Mouse (Mus musculus): ENCODE data around the gene Cpeb3. TPM values are rescaled to one million over a fixed set of nuclear protein-coding genes. Genes with fewer than 3 reads are reported as not detected.

The Cpeb3 gene
- polyA plus RNA-seq, 1 experiment from 2014 or later, result 7.7 TPM

- no peak overlapping the region for H3K4me3 ChIP-seq
- H3K4me1 ChIP-seq, result peaks cover 5% of the 10 kb centered on the region
- H3K4me2 ChIP-seq (replicated peaks), result no peak overlapping the region
- H3K27ac ChIP-seq, result no peak overlapping the region
- ATAC-seq (ENCODE audit: low FRiP score, low read depth), result no peak
- H3K27me3 ChIP-seq (replicated peaks), result no peaks in the 10 kb centered on the region
- no peaks in the 10 kb centered on the region for H3K9me3 ChIP-seq
- H3K9ac ChIP-seq, result no peak overlapping the region
- WGBS, result 90% methylated on average over 1 of the region's 1 CpGs
- H3K36me3 ChIP-seq, result no peaks in the 10 kb centered on the region
These were observed 5.0 kb downstream of the Cpeb3 start for GRCm38 (mm10) chr19:37203371-37203770.

- no peak overlapping the region for H3K4me2 ChIP-seq (replicated peaks)
- ATAC-seq (ENCODE audit: low FRiP score, low read depth), result no peak
- H3K36me3 ChIP-seq, result no peaks in the 10 kb centered on the region
- no peaks in the 10 kb centered on the region for H3K4me1 ChIP-seq
- WGBS, result 83% methylated on average over 2 of the region's 2 CpGs
- no peak overlapping the region for H3K9ac ChIP-seq
- H3K27ac ChIP-seq, result no peak overlapping the region
- no peak overlapping the region for H3K4me3 ChIP-seq
- no peaks in the 10 kb centered on the region for H3K27me3 ChIP-seq (replicated peaks)
- no peaks in the 10 kb centered on the region for H3K9me3 ChIP-seq
These were observed 8.5 kb downstream of the Cpeb3 start for GRCm38 (mm10) chr19:37199889-37200288.

DNA sequence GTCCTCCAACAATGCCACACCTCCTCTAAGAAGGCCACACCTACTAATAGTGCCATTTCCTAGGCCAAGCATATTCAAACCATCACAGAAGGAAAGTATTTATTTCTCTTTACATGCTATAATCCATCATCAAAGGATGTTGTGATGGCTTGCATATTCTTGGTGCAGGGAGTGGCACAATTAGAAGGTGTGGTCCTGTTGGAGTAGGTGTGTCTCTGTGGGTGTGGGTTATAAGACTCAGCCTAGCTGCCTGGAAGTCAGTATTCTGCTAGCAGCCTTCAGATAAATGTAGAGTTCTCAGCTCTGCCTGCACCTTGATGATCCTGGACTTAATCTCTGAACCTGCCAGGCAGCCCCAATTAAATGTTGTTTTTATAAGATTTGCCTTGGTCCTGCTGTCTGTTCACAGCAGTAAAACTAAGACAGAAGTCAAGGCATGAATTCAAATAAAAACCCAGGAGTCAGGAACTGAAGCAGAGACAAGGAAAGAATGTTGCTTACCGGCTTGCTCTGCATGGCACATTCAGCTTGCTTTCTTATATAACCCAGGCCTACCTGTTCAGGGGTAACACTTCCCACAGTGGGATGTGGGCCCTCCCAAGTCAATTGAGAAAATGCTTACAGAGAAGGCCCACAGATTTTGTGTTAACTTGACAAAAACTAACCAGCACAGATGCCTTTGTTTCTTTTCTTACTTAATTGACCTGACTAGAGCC is 10.1 kb downstream of the Cpeb3 start:
- Histone ChIP-seq H3K36me3 (no peaks in the 10 kb centered on the region), H3K9me3 (no peaks in the 10 kb centered on the region), H3K27ac (no peak overlapping the region), H3K4me1 (no peaks in the 10 kb centered on the region), H3K27me3 (replicated peaks) (no peaks in the 10 kb centered on the region), H3K4me2 (replicated peaks) (no peak overlapping the region), H3K4me3 (no peak overlapping the region), H3K9ac (no peak overlapping the region)
- ATAC-seq (ENCODE audit: low FRiP score, low read depth), result no peak
- WGBS, result 82% methylated on average over 1 of the region's 1 CpGs

- no peaks in the 10 kb centered on the region for H3K36me3 ChIP-seq
- 87% methylated on average over 5 of the region's 5 CpGs for WGBS
These were observed 15.8 kb downstream of the Cpeb3 start for GRCm38 (mm10) chr19:37192475-37193058.

DNA sequence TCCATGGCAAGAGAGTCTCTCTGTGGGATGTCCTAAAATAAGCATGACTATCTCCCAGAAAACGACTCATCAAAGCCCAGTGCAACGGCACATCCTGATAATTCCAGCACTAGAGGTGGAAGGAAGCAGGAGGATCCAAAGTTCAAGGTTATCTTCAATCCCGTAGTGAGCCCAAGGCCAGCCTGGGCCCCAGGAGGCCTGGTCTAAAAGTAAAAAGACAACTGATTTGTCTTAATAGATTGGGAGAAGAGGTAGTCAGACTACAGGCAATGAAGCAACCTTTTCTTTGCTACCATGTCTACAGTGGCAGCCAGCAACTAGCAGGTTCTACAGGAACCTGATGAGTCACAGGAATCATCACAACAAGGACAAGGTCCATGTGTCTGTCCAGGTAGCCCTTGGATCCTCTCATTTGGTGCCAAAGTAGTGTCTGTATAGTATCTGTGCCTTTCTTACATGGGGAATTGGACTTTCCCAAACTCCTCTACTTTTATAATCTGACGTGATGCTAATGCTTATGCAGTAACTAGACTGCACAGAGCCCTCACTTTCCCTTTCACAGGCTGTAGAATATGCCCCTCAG is 19.9 kb downstream of the Cpeb3 start:
- Histone ChIP-seq H3K4me3 (no peak overlapping the region), H3K4me2 (replicated peaks) (no peak overlapping the region), H3K27ac (no peak overlapping the region), H3K4me1 (no peaks in the 10 kb centered on the region), H3K9ac (no peak overlapping the region), H3K36me3 (no peaks in the 10 kb centered on the region), H3K27me3 (replicated peaks) (no peaks in the 10 kb centered on the region), H3K9me3 (no peaks in the 10 kb centered on the region)
- 85% methylated on average over 4 of the region's 4 CpGs for WGBS
- ATAC-seq (ENCODE audit: low FRiP score, low read depth), result no peak

More at GRCm38 (mm10) chr19:37192475-37193058, 15.8 kb downstream of the Cpeb3 start:
- no peak for ATAC-seq (ENCODE audit: low FRiP score, low read depth)
- H3K27ac ChIP-seq, result no peak overlapping the region
- no peaks in the 10 kb centered on the region for H3K27me3 ChIP-seq (replicated peaks)
- H3K4me3 ChIP-seq, result no peak overlapping the region
- no peaks in the 10 kb centered on the region for H3K9me3 ChIP-seq
- H3K4me2 ChIP-seq (replicated peaks), result no peak overlapping the region
- H3K4me1 ChIP-seq, result no peaks in the 10 kb centered on the region
- H3K9ac ChIP-seq, result no peak overlapping the region

- no peaks in the 10 kb centered on the region for H3K9me3 ChIP-seq
- no peaks in the 10 kb centered on the region for H3K36me3 ChIP-seq
- H3K4me3 ChIP-seq, result peak overlapping the region; percentile 23
- 0 out of 2 replicates have a peak overlapping the region, but pooled peaks have one; percentile 16 for H3K27ac ChIP-seq
- peak; percentile 69; the same call in 1 of the 2 replicates for ATAC-seq (ENCODE audit: low FRiP score, low read depth)
- peak overlapping the region; percentile 46 for H3K4me2 ChIP-seq (replicated peaks)
- H3K9ac ChIP-seq, result no peak overlapping the region
- 16% methylated on average over 17 of the region's 17 CpGs for WGBS
- H3K4me1 ChIP-seq, result peaks cover 14% of the 10 kb centered on the region; the same call in 1 of the 2 replicates
- peaks cover 9% of the 10 kb centered on the region for H3K27me3 ChIP-seq (replicated peaks)
These were observed 30.3 kb downstream of the Cpeb3 start for GRCm38 (mm10) chr19:37177819-37178708.

- H3K4me1 ChIP-seq, result peaks cover 21% of the 10 kb centered on the region; the same call in 1 of the 2 replicates
- H3K9ac ChIP-seq, result no peak overlapping the region
- no peaks in the 10 kb centered on the region for H3K9me3 ChIP-seq
- H3K4me2 ChIP-seq (replicated peaks), result peak overlapping the region; percentile 51
- H3K4me3 ChIP-seq, result peak overlapping the region; percentile 22; the same call in 1 of the 2 replicates
- 30% methylated on average over 4 of the region's 4 CpGs for WGBS
- no peaks in the 10 kb centered on the region for H3K36me3 ChIP-seq
- no peak for ATAC-seq (ENCODE audit: low FRiP score, low read depth)
- H3K27me3 ChIP-seq (replicated peaks), result peaks cover 9% of the 10 kb centered on the region
- H3K27ac ChIP-seq, result no peak overlapping the region
These were observed 31.4 kb downstream of the Cpeb3 start for GRCm38 (mm10) chr19:37176879-37177462.

DNA sequence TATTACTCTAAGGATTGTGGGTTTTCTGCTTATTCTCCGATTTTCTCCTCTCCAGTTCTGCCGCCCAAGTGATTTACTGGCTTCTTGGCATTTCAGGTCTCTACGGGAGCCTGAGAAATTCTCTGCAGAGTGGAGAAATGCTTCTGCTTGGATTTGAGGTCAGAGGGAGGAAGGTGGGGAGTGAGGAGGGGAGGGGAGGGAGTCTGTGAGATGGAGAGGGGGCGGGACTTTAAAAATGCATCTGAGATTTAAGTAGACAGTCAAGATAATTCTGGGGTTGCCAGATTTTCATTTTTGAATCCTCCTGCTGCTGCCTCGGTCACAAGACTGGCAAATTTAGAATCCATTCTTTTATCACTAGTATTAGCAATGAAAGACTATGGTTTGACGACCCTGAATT is 32.5 kb downstream of the Cpeb3 start:
- H3K4me3 ChIP-seq, result peak overlapping the region; percentile 67
- peaks cover 9% of the 10 kb centered on the region for H3K27me3 ChIP-seq (replicated peaks)
- H3K9me3 ChIP-seq, result no peaks in the 10 kb centered on the region
- no peak for ATAC-seq (ENCODE audit: low FRiP score, low read depth)
- H3K36me3 ChIP-seq, result no peaks in the 10 kb centered on the region
- H3K4me1 ChIP-seq, result peaks cover 21% of the 10 kb centered on the region; the same call in 1 of the 2 replicates
- no peak overlapping the region for H3K27ac ChIP-seq
- H3K4me2 ChIP-seq (replicated peaks), result peak overlapping the region; percentile 100
- WGBS, result 10% methylated on average over 6 of the region's 6 CpGs
- H3K9ac ChIP-seq, result 0 out of 2 replicates have a peak overlapping the region, but pooled peaks have one; percentile 5

GRCm38 (mm10) chr19:37175436-37175805 is 33.0 kb downstream of the Cpeb3 start:
- Histone ChIP-seq H3K4me2 (replicated peaks) (peak overlapping the region; percentile 100), H3K4me1 (peaks cover 21% of the 10 kb centered on the region; the same call in 1 of the 2 replicates), H3K27ac (0 out of 2 replicates have a peak overlapping the region, but pooled peaks have one; percentile 74), H3K27me3 (replicated peaks) (peaks cover 9% of the 10 kb centered on the region), H3K4me3 (peak overlapping the region; percentile 67), H3K36me3 (no peaks in the 10 kb centered on the region), H3K9me3 (no peaks in the 10 kb centered on the region), H3K9ac (peak overlapping the region; percentile 77)
- 2% methylated on average over 12 of the region's 12 CpGs for WGBS
- ATAC-seq (ENCODE audit: low FRiP score, low read depth), result no peak

DNA sequence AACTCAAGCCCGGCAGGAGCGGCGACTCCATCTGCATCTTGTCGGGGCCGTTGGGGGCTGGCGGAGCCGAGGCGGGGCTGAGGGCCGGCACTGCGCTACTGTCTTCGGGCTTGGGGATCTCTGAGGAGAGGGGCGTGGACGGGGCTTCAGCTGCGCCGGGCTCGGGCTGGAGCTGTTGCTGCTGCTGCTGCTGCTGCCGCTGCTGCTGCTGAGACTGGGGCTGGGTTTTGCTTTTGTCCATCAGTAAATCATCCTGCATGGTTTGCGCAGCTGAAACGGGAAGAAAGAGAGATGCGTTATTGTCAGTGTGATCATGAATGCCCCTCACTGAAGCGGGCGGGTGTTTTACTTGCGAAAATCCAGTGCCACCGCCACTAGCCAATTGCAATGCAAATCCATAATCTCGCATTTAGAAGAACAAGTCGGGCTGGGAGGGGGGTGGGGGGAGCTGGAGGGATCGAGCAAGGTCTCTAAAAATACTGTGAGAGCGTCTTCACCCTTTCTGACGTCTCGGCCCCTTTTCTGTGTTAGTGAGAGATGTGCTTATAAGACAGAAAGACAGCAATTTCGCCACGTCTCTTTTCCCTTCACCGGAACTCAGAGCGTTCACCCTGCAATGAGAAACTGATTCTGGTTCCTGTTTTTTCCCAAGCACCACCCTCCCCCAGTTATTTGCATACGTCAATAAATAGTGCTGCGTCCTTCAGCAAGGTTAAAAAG is 33.5 kb downstream of the Cpeb3 start:
- H3K36me3 ChIP-seq, result no peaks in the 10 kb centered on the region
- under 1% methylated on average over 36 of the region's 36 CpGs for WGBS
- peak overlapping the region; percentile 67 for H3K4me3 ChIP-seq
- no peaks in the 10 kb centered on the region for H3K9me3 ChIP-seq
- H3K27ac ChIP-seq, result peak overlapping the region; percentile 74
- H3K9ac ChIP-seq, result peak overlapping the region; percentile 77
- H3K27me3 ChIP-seq (replicated peaks), result peaks cover 9% of the 10 kb centered on the region
- peaks cover 21% of the 10 kb centered on the region; the same call in 1 of the 2 replicates for H3K4me1 ChIP-seq
- peak overlapping the region; percentile 100 for H3K4me2 ChIP-seq (replicated peaks)
- ATAC-seq (ENCODE audit: low FRiP score, low read depth), result peak; percentile 78

Measured in neural tube, embryonic 12.5 days (tissue).